Mouse (Mus musculus) kidney, postnatal 0 days (tissue): ENCODE data around the gene Lipe. TPM values are rescaled to one million over a fixed set of nuclear protein-coding genes. Genes with fewer than 3 reads are reported as not detected.
A peak's percentile ranks its signal among the peaks of the same experiment; 100 is the strongest.
"Not testable (repeated sequence)": the region's sequence is repeated elsewhere in the genome, so short reads cannot be mapped to it uniquely, and the experiment has no call there.

ENCODE experiments used
- ATAC-seq: fragments of 200-750 bp; cut with Nextera tagmentation; replicated peaks from 2 replicates; pipeline ENCODE4 v1.8.0; 2017; ENCODE audit warnings: low read depth, moderate number of reproducible peaks, moderate TSS enrichment, moderate library complexity; ENCODE audit not compliant: low FRiP score
- DNase-seq: peaks from one replicate; pipeline ENCODE4 v3.0.0-alpha.2; 2016; ENCODE audit warnings: low spot score
- H3K27ac ChIP-seq: fragments of 300-500 bp; sonication (generic); 2 replicates; pipeline ENCODE4 v1.5.1; 2014; ENCODE audit warnings: mild to moderate bottlenecking
- H3K27me3 ChIP-seq: fragments of 300-500 bp; sonication (generic); 2 replicates; pipeline ENCODE4 v1.6.1; 2014; ENCODE audit warnings: low read length, mixed read lengths; ENCODE audit not compliant: insufficient read depth
- H3K36me3 ChIP-seq: fragments of 300-500 bp; sonication (generic); 2 replicates; pipeline ENCODE4 v1.6.1; 2014; ENCODE audit warnings: low read length, mixed read lengths; ENCODE audit not compliant: insufficient read depth
- H3K4me1 ChIP-seq: fragments of 300-500 bp; sonication (generic); replicated peaks from 2 replicates; pipeline ENCODE4 v1.6.1; 2014; ENCODE audit warnings: antibody characterized with exemption, low read length, mixed read lengths; ENCODE audit not compliant: insufficient read depth
- H3K4me2 ChIP-seq: fragments of 300-500 bp; sonication (generic); 2 replicates; pipeline ENCODE4 v1.6.1; 2014; ENCODE audit warnings: mild to moderate bottlenecking, low read length, moderate library complexity, mixed read lengths
- H3K4me3 ChIP-seq: fragments of 300-500 bp; sonication (generic); replicated peaks from 2 replicates; pipeline ENCODE4 v1.5.1; 2014; ENCODE audit warnings: low read depth, low read length
- H3K9ac ChIP-seq: fragments of 300-500 bp; sonication (generic); 2 replicates; pipeline ENCODE4 v1.6.1; 2014; ENCODE audit warnings: low read depth, low read length
- H3K9me3 ChIP-seq: fragments of 300-500 bp; sonication (generic); replicated peaks from 2 replicates; pipeline ENCODE4 v1.6.1; 2016; ENCODE audit warnings: low read length, inconsistent platforms, mixed read lengths
- CTCF ChIP-seq: IDR thresholded peaks from 2 replicates; pipeline ENCODE4 v1.5.1; 2016; ENCODE audit warnings: antibody characterized with exemption, low read depth, mild to moderate bottlenecking, moderate library complexity
- WGBS: fragments of 180-500 bp; shearing (Covaris S2); extraction: QIAGEN DNeasy Blood & Tissue Kit; methylation state at CpG from one replicate; pipeline ENCODE4 v1.1.7; 2014; 5-methylcytosine and 5-hydroxymethylcytosine counted together
- polyA plus RNA-seq: library from polyadenylated mRNA; unstranded; fragments of >200 nt; fragmentation: Nextera tagmentation; extraction: Ambion mirVana; gene quantifications from 2 replicates; pipeline ENCODE4 v1.2.1, GENCODE M21; 2015

Gene Lipe
- polyA plus RNA-seq, 1 experiment from 2014 or later, result 6.4 TPM

GRCm38 (mm10) chr7:25428321-25428720 is 29.8 kb upstream of the Lipe start:
- DNase-seq (no peak), ATAC-seq (no peak)
- Histone ChIP-seq H3K27me3 (no peaks in the 10 kb centered on the region), H3K9me3 (no peaks in the 10 kb centered on the region), H3K36me3 (no peaks in the 10 kb centered on the region), H3K27ac (no peak overlapping the region), H3K9ac (no peak overlapping the region), H3K4me2 (no peak overlapping the region), H3K4me3 (no peak overlapping the region), H3K4me1 (peaks cover 6% of the 10 kb centered on the region; the same call in 1 of the 2 replicates)
- no peak for TF ChIP-seq CTCF
- 90% methylated on average over 3 of the region's 3 CpGs for WGBS

GRCm38 (mm10) chr7:25427144-25427543 is 28.6 kb upstream of the Lipe start:
- H3K4me3 ChIP-seq, result no peak overlapping the region
- no peak overlapping the region for H3K4me2 ChIP-seq
- no peak for ATAC-seq
- 83% methylated on average over 5 of the region's 5 CpGs for WGBS
- H3K9me3 ChIP-seq, result no peaks in the 10 kb centered on the region
- TF ChIP-seq CTCF, result no peak
- no peak for DNase-seq
- no peaks in the 10 kb centered on the region for H3K36me3 ChIP-seq
- no peaks in the 10 kb centered on the region for H3K4me1 ChIP-seq
- H3K27ac ChIP-seq, result no peak overlapping the region
- no peak overlapping the region for H3K9ac ChIP-seq
- no peaks in the 10 kb centered on the region for H3K27me3 ChIP-seq

GRCm38 (mm10) chr7:25426380-25426779 is 27.9 kb upstream of the Lipe start:
- not testable (repeated sequence) for H3K9me3 ChIP-seq, H3K27me3 ChIP-seq, DNase-seq, H3K36me3 ChIP-seq, H3K4me3 ChIP-seq, H3K4me1 ChIP-seq, H3K27ac ChIP-seq, ATAC-seq, H3K9ac ChIP-seq, H3K4me2 ChIP-seq
- WGBS, result 94% methylated on average over 4 of the region's 4 CpGs

GRCm38 (mm10) chr7:25424429-25424828 is 25.9 kb upstream of the Lipe start:
- ATAC-seq (no peak), DNase-seq (peak; percentile 86)
- TF ChIP-seq CTCF, result peak; percentile 84
- Histone ChIP-seq H3K9ac (no peak overlapping the region), H3K27ac (no peak overlapping the region), H3K4me3 (no peak overlapping the region), H3K36me3 (no peaks in the 10 kb centered on the region), H3K9me3 (no peaks in the 10 kb centered on the region), H3K27me3 (no peaks in the 10 kb centered on the region), H3K4me2 (no peak overlapping the region), H3K4me1 (no peaks in the 10 kb centered on the region)
- 32% methylated on average over 4 of the region's 4 CpGs for WGBS

GRCm38 (mm10) chr7:25422286-25422841 is 23.9 kb upstream of the Lipe start:
- no peak for TF ChIP-seq CTCF
- Histone ChIP-seq H3K9me3 (no peaks in the 10 kb centered on the region), H3K4me2 (no peak overlapping the region), H3K27ac (no peak overlapping the region), H3K4me3 (no peak overlapping the region), H3K36me3 (no peaks in the 10 kb centered on the region), H3K9ac (no peak overlapping the region), H3K27me3 (no peaks in the 10 kb centered on the region), H3K4me1 (no peaks in the 10 kb centered on the region)
- WGBS, result 80% methylated on average over 16 of the region's 16 CpGs
- ATAC-seq (no peak), DNase-seq (no peak)

GRCm38 (mm10) chr7:25419943-25420342 is 21.4 kb upstream of the Lipe start:
- H3K27me3 ChIP-seq, result no peaks in the 10 kb centered on the region
- DNase-seq (no peak), ATAC-seq (no peak)
- H3K9ac ChIP-seq, result no peak overlapping the region
- H3K9me3 ChIP-seq, result no peaks in the 10 kb centered on the region
- no peak overlapping the region for H3K4me3 ChIP-seq
- 79% methylated on average over 4 of the region's 4 CpGs for WGBS
- no peaks in the 10 kb centered on the region for H3K36me3 ChIP-seq
- no peak overlapping the region for H3K4me2 ChIP-seq
- TF ChIP-seq CTCF, result no peak
- no peaks in the 10 kb centered on the region for H3K4me1 ChIP-seq
- H3K27ac ChIP-seq, result no peak overlapping the region

- Histone ChIP-seq H3K9ac (no peak overlapping the region), H3K9me3 (no peaks in the 10 kb centered on the region), H3K27me3 (no peaks in the 10 kb centered on the region), H3K27ac (no peak overlapping the region), H3K4me3 (no peak overlapping the region), H3K4me2 (no peak overlapping the region), H3K36me3 (no peaks in the 10 kb centered on the region), H3K4me1 (no peaks in the 10 kb centered on the region)
- no peak for TF ChIP-seq CTCF
- ATAC-seq (no peak), DNase-seq (no peak)
- 81% methylated on average over 8 of the region's 8 CpGs for WGBS
Measured at GRCm38 (mm10) chr7:25419536-25419935, 21.0 kb upstream of the Lipe start.
